Mouse (Mus musculus) CH12.LX (cell line): Measurements from ENCODE around the gene Aftph. TPM values are rescaled to one million over a fixed set of nuclear protein-coding genes. Genes with fewer than 3 reads are reported as not detected.

Experiments
- DNase-seq: peaks from one replicate; pipeline ENCODE4 v3.0.0-alpha.2; 2013; ENCODE audit errors: extremely low read depth
- H3K27ac ChIP-seq: 2 replicates; pipeline ENCODE4 v1.5.1; 2012; ENCODE audit warnings: low read depth, mild to moderate bottlenecking, control low read depth, moderate library complexity; ENCODE audit not compliant: insufficient read depth
- H3K27me3 ChIP-seq: replicated peaks from 2 replicates; pipeline ENCODE3; 2012; ENCODE audit warnings: inconsistent platforms
- H3K36me3 ChIP-seq, 2 experiments: replicated peaks in 1 of 2; 2 replicates each; pipeline versions ENCODE3 to v1.6.1; 2012; ENCODE audit warnings: inconsistent platforms in 1 of 2, low read length in 1 of 2, mild to moderate bottlenecking in 1 of 2, mixed read lengths in 1 of 2, moderate library complexity in 1 of 2; ENCODE audit not compliant: control insufficient read depth in 1 of 2, insufficient read depth in 1 of 2
- H3K4me1 ChIP-seq, 2 experiments: 2 replicates each; pipeline ENCODE4 v1.6.1; 2012; ENCODE audit warnings: inconsistent platforms in 1 of 2, moderate library complexity in 1 of 2; ENCODE audit not compliant: insufficient read depth in 2 of 2, control insufficient read depth in 1 of 2
- H3K4me2 ChIP-seq: 2 replicates; pipeline ENCODE4 v1.6.1; 2012; ENCODE audit warnings: low read depth, mild to moderate bottlenecking, control low read depth; ENCODE audit not compliant: poor library complexity, insufficient read depth, severe bottlenecking
- H3K4me3 ChIP-seq, 3 experiments: fragments of 150-350 bp in 1 of 3; sonication (generic) in 1 of 3; replicated peaks in 1 of 3; 2 replicates each; pipeline versions ENCODE3 to v1.5.1; 2011 to 2012; ENCODE audit warnings: low read depth in 2 of 3, low read length in 2 of 3, mild to moderate bottlenecking in 2 of 3, moderate library complexity in 2 of 3, control low read depth in 1 of 3, improper control_type of control experiment in 1 of 3, inconsistent platforms in 1 of 3, mixed read lengths in 1 of 3; ENCODE audit not compliant: poor library complexity in 1 of 3
- H3K79me2 ChIP-seq: replicated peaks from 2 replicates; pipeline ENCODE4 v1.6.1; 2012; ENCODE audit warnings: mild to moderate bottlenecking, moderate library complexity; ENCODE audit not compliant: control insufficient read depth, poor library complexity, insufficient read depth, severe bottlenecking; ENCODE audit errors: extremely low read depth
- H3K9ac ChIP-seq: 2 replicates; pipeline ENCODE4 v1.6.1; 2012; ENCODE audit warnings: low read depth, mild to moderate bottlenecking, control low read depth, moderate library complexity; ENCODE audit not compliant: insufficient read depth
- H3K9me3 ChIP-seq: replicated peaks from 2 replicates; pipeline ENCODE3; 2012; ENCODE audit warnings: low read length, inconsistent platforms, mixed read lengths
- BHLHE40 ChIP-seq: IDR thresholded peaks from 2 replicates; pipeline ENCODE4 v1.6.1; 2011; ENCODE audit warnings: mild to moderate bottlenecking, low read depth, low read length, improper control_type of control experiment
- CHD1 ChIP-seq: IDR thresholded peaks from 2 replicates; pipeline ENCODE4 v1.6.1; 2012; ENCODE audit warnings: low read depth, low read length, improper control_type of control experiment, inconsistent platforms
- CHD2 ChIP-seq: IDR thresholded peaks from 2 replicates; pipeline ENCODE4 v1.6.1; 2011; ENCODE audit warnings: low read length, improper control_type of control experiment
- E2F4 ChIP-seq: IDR thresholded peaks from 2 replicates; pipeline ENCODE4 v1.6.1; 2011; ENCODE audit warnings: low read depth, low read length, improper control_type of control experiment; ENCODE audit not compliant: insufficient replicate concordance
- ELF1 ChIP-seq: IDR thresholded peaks from 2 replicates; pipeline ENCODE4 v1.6.1; 2014; ENCODE audit warnings: low read depth, mild to moderate bottlenecking, inconsistent platforms, low read length, improper control_type of control experiment
- EP300 ChIP-seq: IDR thresholded peaks from 2 replicates; pipeline ENCODE4 v1.6.1; 2011; ENCODE audit warnings: low read length, improper control_type of control experiment
- ETS1 ChIP-seq: conservative IDR thresholded peaks from 2 replicates; pipeline ENCODE4 v1.6.1; 2012; ENCODE audit warnings: low read depth, mild to moderate bottlenecking, inconsistent platforms, low read length, improper control_type of control experiment, moderate library complexity
- HCFC1 ChIP-seq: IDR thresholded peaks from 2 replicates; pipeline ENCODE4 v1.6.1; 2012; ENCODE audit warnings: low read depth, mild to moderate bottlenecking, inconsistent platforms, low read length, improper control_type of control experiment
- IRF4 ChIP-seq: IDR thresholded peaks from 2 replicates; pipeline ENCODE4 v1.6.1; 2014; ENCODE audit warnings: low read depth, mild to moderate bottlenecking, inconsistent platforms, low read length, improper control_type of control experiment
- JUN ChIP-seq: IDR thresholded peaks from 2 replicates; pipeline ENCODE4 v1.6.1; 2011; ENCODE audit warnings: low read depth, mild to moderate bottlenecking, low read length, improper control_type of control experiment, moderate library complexity; ENCODE audit not compliant: insufficient read depth
- JUND ChIP-seq: conservative IDR thresholded peaks from 2 replicates; pipeline ENCODE4 v1.6.1; 2011; ENCODE audit warnings: low read depth, low read length, improper control_type of control experiment
- KAT2A ChIP-seq: IDR thresholded peaks from 2 replicates; pipeline ENCODE4 v1.6.1; 2012; ENCODE audit warnings: low read length, improper control_type of control experiment, inconsistent platforms; ENCODE audit not compliant: insufficient replicate concordance
- MAFK ChIP-seq: IDR thresholded peaks from 2 replicates; pipeline ENCODE4 v1.6.1; 2011; ENCODE audit warnings: low read length, improper control_type of control experiment; ENCODE audit not compliant: insufficient replicate concordance
- MAX ChIP-seq: IDR thresholded peaks from 2 replicates; pipeline ENCODE4 v1.6.1; 2011; ENCODE audit warnings: low read length, improper control_type of control experiment
- MAZ ChIP-seq: IDR thresholded peaks from 2 replicates; pipeline ENCODE4 v1.6.1; 2012; ENCODE audit warnings: low read depth, mild to moderate bottlenecking, inconsistent platforms, low read length, improper control_type of control experiment, moderate library complexity
- MEF2A ChIP-seq: IDR thresholded peaks from 2 replicates; pipeline ENCODE4 v1.6.1; 2014; ENCODE audit warnings: low read depth, mild to moderate bottlenecking, inconsistent platforms, low read length, improper control_type of control experiment, borderline replicate concordance
- NELFE ChIP-seq: IDR thresholded peaks from 2 replicates; pipeline ENCODE4 v1.6.1; 2011; ENCODE audit warnings: low read depth, low read length, improper control_type of control experiment
- NRF1 ChIP-seq: IDR thresholded peaks from 2 replicates; pipeline ENCODE4 v1.6.1; 2014; ENCODE audit warnings: low read depth, mild to moderate bottlenecking, inconsistent platforms, low read length, improper control_type of control experiment, moderate library complexity
- PAX5 ChIP-seq: IDR thresholded peaks from 2 replicates; pipeline ENCODE4 v1.6.1; 2012; ENCODE audit warnings: low read length, inconsistent platforms, mixed read lengths
- POLR2A ChIP-seq: IDR thresholded peaks from 2 replicates; pipeline ENCODE4 v1.6.1; 2011; ENCODE audit warnings: low read depth, mild to moderate bottlenecking, improper control_type of control experiment, low read length
- RAD21 ChIP-seq: IDR thresholded peaks from 2 replicates; pipeline ENCODE4 v1.6.1; 2011; ENCODE audit warnings: low read depth, mild to moderate bottlenecking, low read length, improper control_type of control experiment, moderate library complexity
- RCOR1 ChIP-seq: conservative IDR thresholded peaks from 2 replicates; pipeline ENCODE4 v1.6.1; 2012; ENCODE audit warnings: low read depth, mild to moderate bottlenecking, inconsistent platforms, low read length, improper control_type of control experiment
- SIN3A ChIP-seq: IDR thresholded peaks from 2 replicates; pipeline ENCODE4 v1.6.1; 2012; ENCODE audit warnings: low read length, improper control_type of control experiment, inconsistent platforms
- SMC3 ChIP-seq: IDR thresholded peaks from 2 replicates; pipeline ENCODE4 v1.6.1; 2011; ENCODE audit warnings: low read depth, low read length, improper control_type of control experiment
- TBP ChIP-seq: conservative IDR thresholded peaks from 2 replicates; pipeline ENCODE4 v1.6.1; 2011; ENCODE audit warnings: low read depth, low read length, improper control_type of control experiment
- UBTF ChIP-seq: IDR thresholded peaks from 2 replicates; pipeline ENCODE4 v1.6.1; 2012; ENCODE audit warnings: low read depth, mild to moderate bottlenecking, inconsistent platforms, low read length, improper control_type of control experiment, moderate library complexity
- USF1 ChIP-seq: IDR thresholded peaks from 2 replicates; pipeline ENCODE4 v1.6.1; 2014; ENCODE audit warnings: low read depth, mild to moderate bottlenecking, inconsistent platforms, low read length, improper control_type of control experiment
- ZC3H11A ChIP-seq: IDR thresholded peaks from 2 replicates; pipeline ENCODE4 v1.6.1; 2012; ENCODE audit warnings: low read depth, mild to moderate bottlenecking, inconsistent platforms, low read length, improper control_type of control experiment
- ZKSCAN1 ChIP-seq: IDR thresholded peaks from 2 replicates; pipeline ENCODE4 v1.6.1; 2012; ENCODE audit warnings: low read depth, inconsistent platforms, low read length, improper control_type of control experiment, borderline replicate concordance
- ZMIZ1 ChIP-seq: IDR thresholded peaks from 2 replicates; pipeline ENCODE4 v1.6.1; 2012; ENCODE audit warnings: low read depth, mild to moderate bottlenecking, inconsistent platforms, low read length, improper control_type of control experiment
- dilution Hi-C: fragments of 300-500 bp; cut with MboI; formaldehyde crosslinking; loops from 2 replicates; pipeline ENCODE4 v1.14.3; 2020; ENCODE audit warnings: low sequenced_read_pairs; ENCODE audit not compliant: extremely low pct_unique_long_range_greater_than_20kb, extremely low pct_ligation_motif_present
- in situ Hi-C: fragments of 300-500 bp; cut with MboI; formaldehyde crosslinking; loops from 3 replicates; pipeline ENCODE4 v1.14.3; 2019; ENCODE audit warnings: low sequenced_read_pairs, low pct_ligation_motif_present, low pct_unique_long_range_greater_than_20kb, mixed read lengths
- polyA plus RNA-seq: library from polyadenylated mRNA; unstranded; fragments of >175 nt; gene quantifications from 2 replicates; pipeline ENCODE4 v1.2.1, GENCODE M21; 2012; ENCODE audit warnings: low read depth; ENCODE audit not compliant: insufficient read length
- total RNA-seq, 2 experiments: library from RNA; depleted of rRNA; stranded (reverse); fragments of 300-350 nt in 1 of 2; fragments of >200 nt in 1 of 2; gene quantifications; 2 replicates each; pipeline ENCODE4 v1.2.3; 2012 to 2014

The Aftph gene
- total and polyA plus RNA-seq, 3 experiments: 53.7 to 80.0 (median 53.9) TPM

DNA sequence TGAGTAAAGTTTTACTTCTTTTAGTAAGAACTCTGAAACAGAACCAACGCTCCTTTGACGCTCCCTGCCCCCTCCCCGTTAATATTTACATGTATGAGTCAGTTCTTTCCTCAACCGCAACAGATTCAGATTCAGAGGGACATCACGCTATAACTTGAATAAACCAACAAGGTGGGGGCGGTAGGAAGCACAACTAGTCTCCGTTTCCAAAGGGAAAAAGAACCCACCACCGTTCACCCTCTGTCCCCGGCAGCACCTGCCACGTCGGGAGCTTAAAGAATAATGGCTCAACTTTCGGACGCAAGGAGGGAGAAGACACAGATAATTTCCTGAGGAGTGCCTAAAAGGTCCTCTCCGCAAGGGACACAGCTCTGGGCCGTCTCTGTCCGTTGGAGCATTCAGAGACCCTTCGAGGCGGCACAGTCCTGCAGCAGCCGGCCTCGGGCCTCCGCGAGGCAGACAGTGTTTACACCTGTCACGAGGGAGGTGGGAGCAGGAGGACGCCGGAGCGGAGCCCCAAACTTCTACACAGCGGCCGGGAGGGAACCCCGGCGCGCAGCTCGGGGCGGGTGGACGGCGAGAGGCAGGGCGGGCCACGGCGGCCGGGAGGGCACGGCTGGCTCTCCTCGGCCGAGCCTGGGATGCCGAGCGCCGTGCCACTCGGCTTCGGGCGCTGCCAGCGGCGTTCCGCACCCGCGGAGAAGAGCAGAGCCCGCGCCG is 748 bp downstream of the Aftph start:
- Histone ChIP-seq H3K4me1 (peaks cover 0 to 35% of the 10 kb centered on the region in 2 experiments; a peak in 3 of 4 replicates), H3K36me3 (peaks cover 2 to 27% of the 10 kb centered on the region in 2 experiments), H3K27me3 (no peaks in the 10 kb centered on the region), H3K27ac (peak overlapping the region; percentile 93), H3K9me3 (no peaks in the 10 kb centered on the region), H3K9ac (peak overlapping the region; percentile 94), H3K4me2 (peak overlapping the region; percentile 24; the same call in 1 of the 2 replicates), H3K4me3 (peak overlapping the region; percentile 90 to 94 (median 93)), H3K79me2 (peaks cover 37% of the 10 kb centered on the region)
- peak; percentile 87 for TF ChIP-seq MAZ
- TF ChIP-seq E2F4: no peak
- TF ChIP-seq ETS1: peak; percentile 52; the same call in 1 of the 2 replicates
- TF ChIP-seq MAX: peak; percentile 44; the same call in 1 of the 2 replicates
- TF ChIP-seq BHLHE40: peak; percentile 46
- no peak for TF ChIP-seq USF1
- TF ChIP-seq POLR2A: no peak
- no peak for TF ChIP-seq KAT2A
- TF ChIP-seq UBTF: peak; percentile 79
- TF ChIP-seq RAD21: no peak
- no peak for TF ChIP-seq NRF1
- TF ChIP-seq ELF1: no peak
- TF ChIP-seq HCFC1: no peak; the same call in 1 of the 2 replicates
- TF ChIP-seq JUN: peak; percentile 84
- TF ChIP-seq ZMIZ1: no peak; the same call in 1 of the 2 replicates
- peak; percentile 17; the same call in 1 of the 2 replicates for TF ChIP-seq NELFE
- TF ChIP-seq RCOR1: no peak
- TF ChIP-seq MEF2A: peak; percentile 47; the same call in 1 of the 2 replicates
- peak; percentile 84 for TF ChIP-seq IRF4
- TF ChIP-seq PAX5: no peak
- peak; percentile 72 for TF ChIP-seq EP300
- TF ChIP-seq ZC3H11A: no peak
- TF ChIP-seq JUND: peak; percentile 63; the same call in 1 of the 2 replicates
- peak; percentile 74; the same call in 1 of the 2 replicates for TF ChIP-seq CHD1
- TF ChIP-seq CHD2: peak; percentile 85
- TF ChIP-seq SMC3: no peak
- no peak for TF ChIP-seq MAFK
- no peak for TF ChIP-seq ZKSCAN1
- TF ChIP-seq SIN3A: peak; percentile 87
- no peak for TF ChIP-seq TBP
- in situ Hi-C loops (no loop called here), dilution Hi-C loops (no loop called here)
- DNase-seq: peak; percentile 88
